Mouse (Mus musculus) stomach, postnatal 0 days (tissue): Measurements from ENCODE around the gene Vinac1.
A peak's percentile ranks its signal among the peaks of the same experiment; 100 is the strongest.
"Not testable (repeated sequence)": the region's sequence is repeated elsewhere in the genome, so short reads cannot be mapped to it uniquely, and the experiment has no call there.

Source experiments
- CTCF ChIP-seq: IDR thresholded peaks from 2 replicates; pipeline ENCODE4 v1.5.1; 2016; ENCODE audit warnings: antibody characterized with exemption, low read depth, mild to moderate bottlenecking, moderate library complexity
- EP300 ChIP-seq: optimal IDR thresholded peaks from 2 replicates; pipeline ENCODE3; 2016; ENCODE audit warnings: antibody characterized with exemption

GRCm38 (mm10) chr2:129008867-129009266 lies 39.1 kb downstream of the Vinac1 start:
- TF ChIP-seq CTCF = peak; percentile 56
- not testable (repeated sequence) for TF ChIP-seq EP300
